Mouse (Mus musculus): Measurements from ENCODE around the gene Homer3.

The Homer3 gene

DNA sequence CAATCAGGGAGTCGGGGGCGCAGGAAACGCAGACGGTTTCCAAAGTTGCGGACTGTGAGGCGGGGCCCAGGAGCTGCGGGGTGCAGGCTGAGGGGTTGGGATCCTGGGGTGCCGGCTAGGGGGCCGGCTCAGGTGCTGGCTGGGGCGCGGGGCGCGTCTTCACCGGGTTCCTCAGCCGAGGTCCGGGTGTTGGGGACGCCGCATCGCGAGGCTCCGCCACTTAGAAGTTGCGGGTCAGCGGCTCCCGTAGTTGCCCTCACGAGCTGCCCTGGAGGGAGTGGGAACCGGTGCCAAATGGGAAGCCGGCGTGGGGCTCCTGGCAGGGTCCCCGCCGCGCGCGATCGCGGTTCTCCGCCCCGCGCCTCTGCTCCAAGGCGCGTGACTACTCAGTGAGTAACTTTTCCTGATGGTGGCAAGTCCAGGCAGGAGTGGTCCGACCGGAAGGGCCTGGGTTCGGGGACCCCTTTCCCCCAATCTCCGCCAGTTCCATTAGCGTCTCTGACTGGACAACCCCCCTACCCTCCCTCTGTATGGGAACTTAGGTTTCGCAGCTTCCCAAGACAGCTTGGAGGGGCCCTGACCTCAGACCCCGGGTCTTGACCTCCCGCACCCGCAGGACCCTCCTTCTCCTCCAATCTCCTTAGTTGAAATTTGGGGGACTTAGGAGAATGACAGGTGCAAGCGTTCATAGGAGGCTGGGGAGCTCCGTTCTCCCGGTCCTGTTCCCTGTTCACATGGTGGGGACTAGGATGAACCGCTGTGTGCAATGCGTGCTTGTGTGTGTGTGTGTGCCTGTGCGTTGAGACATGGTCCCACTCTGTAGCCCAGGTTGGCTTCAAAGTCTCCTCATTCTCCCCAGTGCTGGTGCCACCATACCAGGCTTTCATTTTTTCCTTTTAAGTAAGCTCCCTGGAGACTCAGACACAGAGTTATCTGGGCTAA is 780 bp downstream of the Homer3 start:
- no peak for DNase-seq (ENCODE audit: extremely low read depth, low read depth)

DNA sequence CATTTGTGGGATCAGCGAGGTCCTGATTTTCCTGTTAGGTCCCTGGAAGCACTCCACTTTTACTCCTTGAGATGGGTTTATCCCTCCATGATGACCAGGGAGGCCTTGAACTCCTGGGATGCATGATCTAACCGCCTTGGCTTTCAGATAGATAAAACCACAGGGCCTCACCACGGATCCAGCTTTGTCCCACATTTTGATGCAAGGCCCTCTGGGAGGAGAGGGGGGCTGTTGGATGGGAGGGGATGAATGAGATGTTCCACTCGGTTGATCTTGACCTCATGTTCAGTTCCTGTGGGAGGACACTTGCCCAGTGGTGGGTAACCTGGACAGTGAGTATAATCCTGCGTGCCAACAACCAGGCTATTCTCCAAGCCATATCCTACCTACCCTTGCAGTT is 1.8 kb downstream of the Homer3 start:
- no peak for DNase-seq (ENCODE audit: extremely low read depth, low read depth)

DNA sequence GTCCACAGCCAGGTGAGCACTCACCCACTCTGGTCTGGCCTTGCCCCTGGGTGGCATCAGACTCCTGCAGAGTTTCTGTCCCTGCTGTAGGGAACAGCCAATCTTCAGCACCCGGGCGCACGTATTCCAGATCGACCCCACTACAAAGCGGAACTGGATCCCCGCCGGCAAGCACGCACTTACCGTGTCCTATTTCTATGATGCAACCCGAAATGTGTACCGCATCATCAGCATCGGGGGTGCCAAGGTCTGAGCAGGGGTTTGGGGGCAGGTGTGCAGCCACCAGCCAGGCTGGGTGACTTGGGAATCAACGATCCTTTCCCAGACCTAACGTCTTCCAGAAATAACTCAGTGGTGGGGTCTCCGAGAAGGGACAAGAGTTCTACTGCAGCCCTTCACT is 2.7 kb downstream of the Homer3 start:
- DNase-seq (ENCODE audit: extremely low read depth, low read depth), result no peak

DNA sequence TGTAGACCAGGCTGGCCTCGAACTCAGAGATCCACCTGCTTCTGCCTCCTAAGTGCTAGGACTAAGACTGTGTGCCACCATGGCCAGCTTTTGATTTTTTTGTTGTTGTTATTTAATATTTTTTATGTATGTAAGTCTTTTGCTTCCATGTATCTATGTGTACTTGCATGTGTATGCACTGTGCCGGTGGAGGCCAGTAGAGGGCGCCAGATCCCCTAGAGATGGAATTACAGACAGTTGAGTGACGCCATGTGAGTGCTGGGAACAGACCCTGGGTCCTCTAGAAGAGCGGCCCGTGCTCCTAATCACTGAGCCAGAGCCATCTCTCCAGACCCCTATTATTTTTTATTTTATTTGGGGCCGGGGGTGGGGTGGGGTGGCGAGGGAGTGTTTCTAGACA is 4.1 kb downstream of the Homer3 start:
- DNase-seq (ENCODE audit: extremely low read depth, low read depth), result no peak

DNA sequence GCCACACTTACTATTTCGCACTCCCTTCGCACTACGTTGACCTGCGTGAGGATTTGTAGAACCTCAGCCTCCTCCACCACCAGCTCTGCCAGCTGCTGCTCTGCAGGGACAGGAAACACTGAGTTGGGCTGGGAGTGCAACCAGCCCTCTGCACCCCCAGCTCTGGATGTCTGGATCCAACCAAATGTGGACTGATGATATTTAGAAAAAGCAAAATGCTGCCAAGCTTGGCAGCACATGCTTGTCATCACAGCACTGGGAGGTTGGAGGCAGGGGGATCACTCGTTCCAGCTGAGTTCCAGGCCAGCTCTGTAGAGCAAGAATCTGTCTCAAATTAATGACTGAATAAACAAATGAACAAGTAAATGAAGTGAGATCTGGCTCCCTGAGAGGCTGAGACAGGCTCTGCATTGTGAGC is 11.4 kb downstream of the Homer3 start:
- DNase-seq (ENCODE audit: extremely low read depth, low read depth), result no peak

DNA sequence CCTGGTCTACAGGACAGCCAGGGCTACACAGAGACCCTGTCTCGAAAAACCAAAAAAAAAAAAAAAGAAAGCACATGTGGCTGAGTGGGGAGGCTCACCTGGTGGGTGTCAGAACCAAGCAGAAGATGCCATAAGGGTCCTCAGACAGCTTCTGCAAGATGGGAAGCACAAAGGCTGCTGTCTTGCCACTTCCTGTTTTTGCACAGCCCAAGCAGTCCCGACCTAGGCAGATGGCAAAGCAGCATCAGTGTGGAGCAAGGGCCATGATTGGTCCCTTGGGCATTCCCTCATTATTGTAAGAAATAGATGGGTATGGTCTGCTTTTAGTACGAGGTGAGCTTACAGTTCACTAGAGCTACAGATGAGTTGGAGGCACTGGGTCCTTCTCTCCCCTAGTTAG is 18.3 kb downstream of the Homer3 start:
- no peak for DNase-seq (ENCODE audit: extremely low read depth, low read depth)

DNA sequence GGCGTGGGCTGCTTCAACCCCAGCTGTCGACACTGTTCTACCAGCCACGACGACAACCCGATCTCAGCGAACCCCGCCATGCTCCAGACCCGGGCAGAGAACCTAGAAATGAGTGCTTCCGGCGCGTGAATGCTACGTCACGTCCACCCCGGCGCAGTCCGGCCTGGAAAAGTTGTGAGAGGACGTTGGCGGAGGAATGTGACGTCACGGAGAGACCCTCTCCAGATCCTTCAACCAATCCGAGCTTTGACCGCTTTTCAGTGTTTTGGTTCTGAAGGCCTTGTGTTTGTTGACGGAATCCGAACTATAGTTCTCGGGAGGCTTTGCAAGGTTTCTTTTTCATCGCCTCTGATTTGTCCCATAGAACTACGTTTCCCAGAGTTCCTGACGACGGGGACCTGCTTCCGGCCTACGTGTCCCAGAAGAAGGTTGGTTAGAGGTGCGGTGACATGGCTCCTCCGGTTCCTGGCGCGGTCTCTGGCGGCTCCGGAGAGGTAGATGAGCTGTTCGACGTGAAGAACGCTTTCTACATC is 19.8 kb downstream of the Homer3 start, which contains the start of the genes Ddx49 and Cope:
Ddx49 (minus strand) TSS at position 132 of the 533 bp plus-strand sequence.
Cope (plus strand) TSS at position 161 of the 533 bp plus-strand sequence.
- peak; percentile 84 for DNase-seq (ENCODE audit: extremely low read depth, low read depth)

DNA sequence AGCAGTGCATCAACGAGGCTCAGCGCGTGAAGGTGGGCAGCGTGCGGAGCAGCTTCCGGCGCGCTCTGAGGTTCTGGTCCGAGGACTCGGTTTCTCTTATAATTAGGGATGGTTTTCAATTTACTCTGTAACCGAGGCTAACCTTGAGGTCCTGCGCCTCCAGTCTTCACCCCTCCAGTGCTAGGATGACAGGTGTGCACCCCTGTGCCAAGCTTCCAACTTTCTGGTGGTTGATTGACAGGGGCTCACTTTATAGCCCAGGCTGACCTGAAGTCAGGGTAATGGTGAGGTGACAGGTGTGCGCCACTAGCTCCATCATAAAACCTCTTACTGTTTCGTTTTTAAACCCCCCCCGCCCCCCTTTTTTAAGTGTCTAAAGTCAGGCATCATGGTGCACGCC is 20.3 kb downstream of the Homer3 start:
- DNase-seq (ENCODE audit: extremely low read depth, low read depth), result no peak

DNA sequence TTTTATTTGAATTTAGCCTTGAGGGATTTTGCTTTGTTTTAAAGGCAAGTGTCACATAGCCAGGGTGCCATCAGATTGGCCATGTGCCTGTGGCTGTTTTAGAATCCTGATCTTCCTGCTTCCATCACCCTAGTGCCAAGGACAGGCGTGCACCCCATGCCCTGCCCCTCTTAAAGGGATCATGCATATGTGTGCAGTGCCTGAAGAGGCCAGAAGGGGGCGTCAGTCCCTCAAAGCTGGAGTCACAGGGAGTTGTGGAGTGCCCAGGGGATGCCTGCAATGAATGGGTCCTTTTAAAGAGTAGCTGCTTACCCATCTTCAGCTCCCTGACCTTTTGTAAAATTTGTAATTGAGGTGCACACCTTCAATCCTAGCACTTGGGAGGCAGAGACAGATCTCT is 26.7 kb downstream of the Homer3 start:
- DNase-seq (ENCODE audit: extremely low read depth, low read depth), result no peak

DNA sequence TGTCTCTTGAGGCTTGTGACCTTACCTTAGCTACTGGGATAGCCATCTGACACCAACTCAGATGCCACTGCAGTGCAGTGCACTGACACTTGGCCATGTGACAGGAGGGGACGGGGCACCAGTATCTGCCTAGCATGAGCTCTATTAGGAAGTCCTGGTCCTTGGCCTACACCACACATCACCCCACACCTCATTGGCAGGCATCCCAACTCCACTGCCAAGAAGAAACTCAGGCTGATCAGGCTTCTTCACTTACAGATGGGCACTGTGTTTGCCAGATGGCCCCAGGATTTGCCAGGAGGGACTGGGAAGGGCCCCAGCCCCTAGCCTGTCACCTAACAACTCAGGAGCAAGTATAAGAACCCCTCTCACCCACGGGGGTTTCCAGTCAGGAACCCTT is 30.8 kb downstream of the Homer3 start:
- no peak for DNase-seq (ENCODE audit: extremely low read depth, low read depth)

DNA sequence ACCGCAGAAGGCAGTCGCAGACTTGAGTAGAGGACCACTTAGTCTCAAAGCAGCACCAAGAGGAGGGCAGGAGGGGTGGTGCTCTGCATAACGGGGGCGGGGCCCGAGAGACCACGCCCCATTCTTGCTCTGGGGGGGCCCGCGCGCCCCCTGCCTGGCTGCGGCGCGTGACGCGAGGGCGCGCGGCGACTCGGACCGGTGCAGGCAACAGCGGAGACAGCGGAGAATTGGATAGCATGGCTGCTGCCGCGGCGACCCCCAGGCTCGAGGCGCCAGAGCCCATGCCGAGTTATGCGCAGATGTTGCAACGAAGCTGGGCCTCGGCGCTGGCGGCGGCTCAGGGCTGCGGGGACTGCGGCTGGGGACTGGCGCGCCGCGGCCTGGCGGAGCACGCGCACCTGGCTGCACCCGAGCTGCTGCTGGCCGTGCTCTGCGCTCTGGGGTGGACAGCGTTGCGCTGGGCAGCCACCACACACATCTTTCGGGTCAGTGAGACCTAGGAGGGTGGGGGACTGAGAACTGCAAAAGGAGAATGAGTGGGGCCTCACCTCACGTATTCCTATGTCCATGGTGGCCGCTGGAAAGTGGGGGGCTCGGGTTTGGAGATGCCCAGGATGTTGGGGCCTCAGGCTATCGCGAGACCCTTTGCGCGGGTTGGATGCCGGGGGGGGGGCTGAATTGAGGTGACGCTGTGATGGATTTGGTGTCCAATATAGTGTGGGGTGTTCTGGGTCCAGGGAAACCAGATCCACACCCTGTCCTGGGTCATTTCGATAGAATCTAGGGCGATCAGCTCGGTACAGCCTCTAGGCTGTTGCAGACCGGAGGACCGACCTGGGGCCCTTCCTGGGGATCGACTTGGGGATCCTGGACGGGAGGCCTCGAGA is 33.2 kb downstream of the Homer3 start, which contains the start of gene Cers1:
Cers1 (plus strand) TSS at position 152 of the 887 bp plus-strand sequence.
- DNase-seq (ENCODE audit: extremely low read depth, low read depth), result no peak

DNA sequence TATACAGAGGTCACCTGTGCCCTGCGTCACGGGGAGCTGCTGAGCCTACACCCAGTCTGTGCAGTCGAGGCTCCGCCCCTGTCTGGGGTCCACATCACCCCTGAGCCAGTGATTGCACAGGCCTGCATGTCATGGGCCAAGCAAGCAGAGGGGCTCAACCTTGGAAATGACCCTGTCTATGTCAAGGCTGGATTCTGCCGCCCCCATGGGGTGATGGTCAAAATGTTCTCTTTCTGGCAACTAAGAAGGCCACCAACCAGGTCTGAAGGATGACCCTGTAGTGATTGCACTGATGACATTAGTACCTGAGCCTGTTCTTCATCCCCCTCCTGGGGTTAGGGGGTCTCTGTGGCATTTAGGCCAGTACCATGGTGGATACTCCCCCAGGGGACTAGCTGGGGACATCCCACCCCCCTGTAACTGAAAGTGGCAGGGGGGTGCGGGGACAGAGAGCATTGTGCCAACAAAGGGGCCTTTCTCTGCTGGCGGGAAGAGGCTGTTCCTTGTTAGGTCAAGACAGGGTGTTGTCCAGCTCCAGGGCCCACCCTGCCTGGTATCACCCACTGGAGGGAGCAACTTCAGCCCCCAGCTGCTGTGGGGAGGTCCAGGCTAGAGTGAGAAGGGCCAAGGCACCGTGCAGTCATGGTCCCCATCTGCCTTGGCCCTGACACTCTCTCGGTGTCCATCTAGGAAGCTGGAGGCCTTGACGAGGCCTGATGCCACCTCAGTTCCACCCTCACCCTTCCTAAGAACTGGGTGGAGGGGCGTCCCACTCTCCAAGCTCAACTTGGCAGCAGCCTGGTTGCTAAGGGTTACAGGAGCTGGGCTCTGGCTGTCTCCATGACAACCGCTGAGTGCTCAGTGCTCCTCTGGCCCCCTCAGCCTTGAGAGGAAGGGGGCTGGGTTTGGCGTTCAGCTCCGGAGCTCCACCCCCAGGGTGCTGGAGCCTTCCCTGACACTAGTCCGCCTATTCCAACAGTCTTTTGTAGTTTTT is 34.2 kb downstream of the Homer3 start:
- DNase-seq (ENCODE audit: extremely low read depth, low read depth), result no peak

DNA sequence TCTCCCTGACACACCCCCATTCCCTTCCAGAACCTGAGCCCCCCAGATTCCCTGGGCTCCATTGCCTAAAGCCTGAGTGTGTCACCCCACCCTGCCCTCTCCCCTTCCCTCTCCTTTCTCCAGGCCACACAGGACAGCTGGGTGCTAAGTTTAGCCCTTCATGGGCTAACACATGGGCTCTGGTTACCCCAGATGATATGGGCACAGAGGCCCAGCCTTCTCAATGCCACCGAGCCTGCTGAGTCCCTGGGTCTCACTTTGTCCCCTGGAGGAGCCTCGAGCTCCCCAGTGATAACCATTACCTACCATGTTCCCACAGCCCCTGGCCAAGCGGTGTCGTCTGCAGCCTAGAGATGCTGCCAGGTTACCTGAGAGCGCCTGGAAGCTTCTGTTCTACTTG is 35.2 kb downstream of the Homer3 start:
- DNase-seq (ENCODE audit: extremely low read depth, low read depth), result no peak

DNA sequence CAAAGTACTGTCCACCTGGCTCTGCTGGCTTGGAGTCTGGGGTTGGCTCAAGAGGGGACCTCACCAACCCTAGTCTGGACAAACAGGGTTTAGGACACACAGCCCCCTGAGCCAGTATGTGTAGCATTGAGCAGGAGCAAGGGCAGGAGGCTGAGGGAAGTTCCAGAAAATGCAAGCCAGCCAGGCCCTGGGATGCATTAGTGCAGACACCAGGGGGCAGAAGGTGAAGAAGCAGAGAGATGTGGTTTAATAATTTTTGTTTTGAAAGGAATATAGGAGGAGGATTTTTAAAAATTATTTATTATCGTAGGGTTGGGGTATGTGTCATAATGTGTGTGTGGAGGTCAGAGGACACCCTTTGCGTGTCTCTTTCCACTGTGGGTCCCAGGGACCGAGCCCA is 41.1 kb downstream of the Homer3 start:
- DNase-seq (ENCODE audit: extremely low read depth, low read depth), result no peak

DNA sequence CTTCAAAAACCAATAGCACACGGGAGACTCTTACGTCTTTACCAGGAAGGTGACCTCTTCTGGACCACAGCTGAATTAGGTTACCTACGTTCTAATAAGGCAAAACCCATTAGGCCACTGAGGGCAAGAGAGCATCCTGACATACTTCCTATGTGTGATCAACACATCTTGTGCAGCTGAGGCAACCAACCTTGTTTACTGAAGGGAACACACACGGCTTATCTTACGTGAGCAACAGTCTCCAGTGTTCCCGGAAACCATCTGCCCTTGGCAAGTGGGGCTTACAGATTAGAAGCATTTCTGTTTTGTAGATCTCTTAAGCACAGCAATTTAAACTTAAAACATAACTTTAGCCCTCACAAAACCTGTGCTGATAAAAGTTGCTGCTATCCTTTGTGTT is 44.9 kb downstream of the Homer3 start:
- peak; percentile 94 for DNase-seq (ENCODE audit: extremely low read depth, low read depth)

DNA sequence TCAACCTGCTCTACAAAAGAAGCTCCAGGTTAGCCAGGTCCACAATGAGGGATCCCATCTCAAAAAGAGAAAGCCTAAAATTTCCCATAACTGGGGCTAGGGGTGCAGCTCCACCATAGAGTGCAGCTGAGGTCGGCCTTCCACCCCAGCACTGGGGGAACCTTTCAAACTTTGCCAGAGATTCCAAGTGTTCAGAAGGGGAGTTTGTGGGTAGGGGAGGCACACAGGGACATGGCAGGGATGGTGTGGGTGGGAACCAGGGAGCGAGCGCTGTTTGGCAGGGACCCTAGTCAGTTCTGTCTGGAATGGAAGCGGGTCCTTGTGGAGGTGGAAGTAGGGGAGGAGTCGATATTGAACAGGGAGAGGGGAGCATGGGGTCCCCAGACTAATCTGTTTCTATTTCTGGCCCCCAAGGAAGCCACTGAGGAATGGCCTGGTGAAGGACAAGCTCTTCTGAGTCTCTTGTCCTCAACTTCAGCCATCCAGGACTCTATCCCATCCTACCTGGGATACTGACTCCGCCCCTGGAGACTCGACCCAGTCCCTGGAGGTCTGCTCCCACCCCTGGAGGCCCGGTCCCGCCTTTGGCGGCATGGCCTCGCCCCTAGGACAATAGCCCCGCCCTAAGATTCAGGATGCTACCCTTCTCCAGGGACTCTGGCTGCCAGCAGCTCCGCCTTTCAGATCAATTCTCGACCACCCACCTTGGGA is 46.7 kb downstream of the Homer3 start, which contains the start of gene Gdf1:
Gdf1 (plus strand) TSS at position 694 of the 711 bp plus-strand sequence.
- no peak for DNase-seq (ENCODE audit: extremely low read depth, low read depth)

DNA sequence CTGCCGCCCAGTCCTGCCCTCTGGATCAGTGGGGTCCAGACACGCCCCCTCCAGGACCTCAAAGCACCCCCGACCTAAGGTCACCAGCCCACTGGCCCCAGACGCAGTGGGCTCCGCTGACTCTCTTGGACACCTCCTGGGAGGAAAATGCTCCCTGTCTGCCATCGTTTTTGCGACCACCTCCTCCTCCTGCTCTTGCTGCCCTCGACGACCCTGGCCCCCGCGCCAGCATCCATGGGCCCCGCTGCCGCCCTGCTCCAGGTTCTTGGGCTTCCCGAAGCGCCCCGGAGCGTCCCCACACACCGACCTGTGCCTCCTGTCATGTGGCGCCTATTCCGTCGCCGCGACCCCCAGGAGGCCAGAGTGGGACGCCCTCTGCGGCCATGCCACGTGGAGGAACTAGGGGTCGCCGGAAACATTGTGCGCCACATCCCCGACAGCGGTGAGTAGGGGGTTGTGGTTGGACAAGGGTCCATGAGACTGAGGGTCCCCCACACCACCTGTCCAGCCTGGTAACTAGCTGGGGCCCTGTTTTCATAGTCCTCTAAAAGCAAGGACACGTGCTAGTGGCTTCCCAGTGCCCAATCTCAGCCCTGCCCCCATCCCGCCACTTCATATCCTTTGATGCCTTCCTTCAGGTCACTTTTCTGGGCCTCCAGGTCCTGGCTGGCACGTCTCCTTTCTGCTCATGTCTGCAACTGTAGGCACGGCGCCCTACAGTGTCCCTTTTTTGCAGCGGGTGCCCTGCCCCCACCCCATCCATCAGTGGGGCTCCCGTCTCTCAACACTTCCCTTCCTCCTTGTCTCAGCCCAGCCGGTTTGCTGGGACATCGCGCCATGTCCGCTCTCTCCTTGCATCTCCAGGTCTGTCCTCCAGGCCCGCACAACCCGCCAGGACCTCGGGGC is 47.5 kb downstream of the Homer3 start:
- DNase-seq (ENCODE audit: extremely low read depth, low read depth), result no peak

DNA sequence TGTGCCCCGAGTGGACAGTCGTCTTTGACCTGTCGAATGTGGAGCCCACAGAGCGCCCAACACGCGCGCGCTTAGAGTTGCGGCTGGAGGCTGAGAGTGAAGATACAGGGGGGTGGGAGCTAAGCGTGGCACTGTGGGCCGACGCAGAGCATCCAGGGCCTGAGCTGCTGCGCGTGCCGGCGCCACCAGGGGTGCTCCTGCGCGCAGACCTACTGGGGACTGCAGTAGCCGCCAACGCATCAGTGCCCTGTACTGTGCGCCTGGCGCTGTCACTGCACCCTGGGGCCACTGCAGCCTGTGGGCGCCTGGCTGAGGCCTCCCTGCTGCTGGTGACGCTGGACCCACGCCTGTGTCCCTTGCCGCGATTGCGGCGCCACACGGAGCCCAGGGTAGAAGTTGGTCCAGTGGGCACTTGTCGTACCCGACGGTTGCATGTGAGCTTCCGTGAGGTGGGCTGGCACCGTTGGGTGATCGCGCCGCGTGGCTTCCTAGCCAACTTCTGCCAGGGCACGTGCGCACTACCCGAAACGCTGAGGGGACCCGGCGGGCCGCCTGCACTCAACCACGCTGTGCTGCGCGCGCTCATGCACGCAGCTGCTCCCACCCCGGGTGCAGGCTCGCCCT is 48.2 kb downstream of the Homer3 start:
- no peak for DNase-seq (ENCODE audit: extremely low read depth, low read depth)

Measured in MEL-GATA-1-ER (cell line).